Mouse (Mus musculus) hindbrain, embryonic 12.5 days (tissue): ENCODE results near the gene Atp8b3. TPM values are rescaled to one million over a fixed set of nuclear protein-coding genes. Genes with fewer than 3 reads are reported as not detected.

ENCODE experiments used
- ATAC-seq: fragments of 200-750 bp; cut with Nextera tagmentation; 2 replicates; pipeline ENCODE4 v1.8.0; 2017; ENCODE audit warnings: moderate TSS enrichment; ENCODE audit not compliant: low FRiP score
- H3K27ac ChIP-seq: fragments of 300-500 bp; sonication (generic); 2 replicates; pipeline ENCODE4 v1.5.1; 2016; ENCODE audit warnings: mild to moderate bottlenecking
- H3K27me3 ChIP-seq: fragments of 300-500 bp; sonication (generic); 2 replicates; pipeline ENCODE4 v1.6.1; 2016; ENCODE audit warnings: mild to moderate bottlenecking
- H3K36me3 ChIP-seq: fragments of 300-500 bp; sonication (generic); 2 replicates; pipeline ENCODE4 v1.6.1; 2016; ENCODE audit warnings: mild to moderate bottlenecking
- H3K4me1 ChIP-seq: fragments of 300-500 bp; sonication (generic); 2 replicates; pipeline ENCODE4 v1.6.1; 2016
- H3K4me2 ChIP-seq: fragments of 300-500 bp; sonication (generic); replicated peaks from 2 replicates; pipeline ENCODE4 v1.6.1; 2016; ENCODE audit warnings: mild to moderate bottlenecking
- H3K4me3 ChIP-seq: fragments of 300-500 bp; sonication (generic); 2 replicates; pipeline ENCODE4 v1.5.1; 2016; ENCODE audit warnings: mild to moderate bottlenecking
- H3K9ac ChIP-seq: fragments of 300-500 bp; sonication (generic); 2 replicates; pipeline ENCODE4 v1.6.1; 2016; ENCODE audit warnings: mild to moderate bottlenecking, moderate library complexity
- H3K9me3 ChIP-seq: fragments of 300-500 bp; sonication (generic); replicated peaks from 2 replicates; pipeline ENCODE4 v1.6.1; 2016; ENCODE audit warnings: mild to moderate bottlenecking
- WGBS: fragments of 180-500 bp; shearing (Covaris S2); methylation state at CpG from one replicate; pipeline ENCODE4 v1.1.7; 2016; 5-methylcytosine and 5-hydroxymethylcytosine counted together
- polyA plus RNA-seq: library from polyadenylated mRNA; unstranded; fragments of >200 nt; fragmentation: Nextera tagmentation; extraction: Ambion mirVana; gene quantifications from 2 replicates; pipeline ENCODE4 v1.2.1, GENCODE M21; 2016

The Atp8b3 gene
- polyA plus RNA-seq, 1 experiment from 2014 or later, result 0.93 TPM

DNA sequence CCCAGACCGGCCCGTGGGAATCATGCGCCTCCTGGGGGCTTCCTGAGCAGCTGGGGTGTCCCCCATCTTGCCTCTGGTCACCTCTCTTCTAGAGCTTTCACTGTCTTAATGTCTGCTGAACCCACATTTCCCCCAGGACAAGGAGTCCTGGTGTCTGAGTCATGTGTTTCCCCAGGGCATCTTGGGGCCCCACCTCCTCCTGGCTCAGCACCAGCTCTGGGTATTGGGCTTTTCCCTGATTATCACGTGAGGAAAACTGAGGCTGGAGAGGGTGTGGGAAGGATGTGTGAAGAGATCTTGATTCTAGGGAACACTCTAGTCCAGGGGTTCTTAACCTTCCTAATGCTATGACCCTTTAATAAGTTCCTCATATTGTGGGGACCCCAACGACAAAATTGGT, 744 bp downstream of the Atp8b3 start:
- WGBS, result 50% methylated on average over 5 of the region's 5 CpGs
- Histone ChIP-seq H3K36me3 (peaks cover 19% of the 10 kb centered on the region), H3K4me3 (no peak overlapping the region), H3K27ac (no peak overlapping the region), H3K27me3 (peaks cover 47% of the 10 kb centered on the region), H3K4me1 (peaks cover 5% of the 10 kb centered on the region; the same call in 1 of the 2 replicates), H3K9me3 (no peaks in the 10 kb centered on the region), H3K9ac (no peak overlapping the region), H3K4me2 (no peak overlapping the region)
- ATAC-seq, result no peak

DNA sequence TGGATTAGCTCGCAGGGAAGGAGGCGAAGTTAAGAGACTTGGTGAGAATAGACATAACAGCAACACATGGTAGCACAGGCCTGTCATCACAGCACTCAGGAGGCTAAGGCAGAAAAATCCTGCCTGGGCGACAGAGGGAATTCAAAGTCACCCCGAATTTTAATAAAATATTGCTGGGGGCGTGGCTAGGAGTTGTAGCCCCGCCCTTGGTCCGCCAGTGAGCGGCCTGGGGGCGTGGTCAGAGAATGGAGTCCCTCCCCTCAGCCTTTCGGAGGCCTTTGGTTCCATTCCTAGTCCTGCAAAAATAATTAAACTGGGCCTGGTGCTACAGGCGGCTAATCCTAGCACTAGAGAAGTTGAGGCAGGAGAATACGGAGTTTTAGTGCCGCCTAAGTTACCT, 3.2 kb downstream of the Atp8b3 start:
- no peak for ATAC-seq
- peak overlapping the region; percentile 29; the same call in 1 of the 2 replicates for H3K4me2 ChIP-seq
- H3K27me3 ChIP-seq, result peaks cover 47% of the 10 kb centered on the region
- H3K9me3 ChIP-seq, result no peaks in the 10 kb centered on the region
- peaks cover 5% of the 10 kb centered on the region; the same call in 1 of the 2 replicates for H3K4me1 ChIP-seq
- no peak overlapping the region for H3K27ac ChIP-seq
- no peaks in the 10 kb centered on the region for H3K36me3 ChIP-seq
- no peak overlapping the region for H3K4me3 ChIP-seq
- no peak overlapping the region for H3K9ac ChIP-seq
- 10% methylated on average over 13 of the region's 13 CpGs for WGBS

DNA sequence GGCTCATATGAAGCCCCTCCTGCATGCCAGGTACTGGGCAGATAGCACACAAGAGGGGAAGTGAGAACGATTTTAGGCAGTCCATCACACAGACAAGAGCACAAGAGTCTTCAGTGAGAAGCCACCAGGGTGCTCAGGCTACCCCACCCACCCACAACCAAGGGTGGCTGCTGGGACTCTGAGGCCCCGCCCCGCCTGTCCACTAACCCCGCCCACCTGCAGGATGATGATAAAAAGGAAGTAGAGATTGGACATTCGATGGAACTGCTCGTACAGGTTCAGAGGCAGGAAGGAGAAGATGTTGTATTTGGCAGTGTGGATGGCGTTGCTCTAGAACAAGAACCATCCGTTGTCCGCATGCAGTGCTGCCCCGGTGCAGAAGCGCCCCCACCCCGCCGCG, 3.9 kb downstream of the Atp8b3 start:
- Histone ChIP-seq H3K4me3 (no peak overlapping the region), H3K4me2 (peak overlapping the region; percentile 29)
- no peak for ATAC-seq

DNA sequence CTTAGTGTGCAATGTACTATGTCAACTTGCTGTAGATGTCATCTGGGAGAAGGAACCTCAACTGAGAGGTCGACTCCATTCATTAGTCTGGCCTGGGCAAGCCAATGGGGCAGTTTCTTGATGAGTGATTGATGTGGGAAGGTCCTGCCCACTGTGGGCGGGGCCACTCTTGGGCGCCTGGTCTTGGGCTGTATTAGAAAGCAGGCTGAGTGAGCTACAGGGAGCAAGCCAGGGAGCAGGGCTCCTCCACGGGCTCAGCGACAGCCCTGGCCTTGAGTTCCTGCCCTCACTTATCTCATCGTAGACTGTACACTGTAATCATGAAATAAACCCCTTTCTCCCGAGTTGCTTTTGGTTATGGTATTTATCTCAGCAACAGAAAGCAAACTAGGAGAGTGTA, 5.2 kb downstream of the Atp8b3 start:
- ATAC-seq, result 0 out of 2 replicates have a peak, but pooled peaks have one; percentile 30
- no peak overlapping the region for H3K4me3 ChIP-seq

More for the DNA sequence above, 3.9 kb downstream of the Atp8b3 start:
- 16% methylated on average over 14 of the region's 14 CpGs for WGBS
- Histone ChIP-seq H3K9me3 (no peaks in the 10 kb centered on the region), H3K36me3 (no peaks in the 10 kb centered on the region), H3K27me3 (peaks cover 45% of the 10 kb centered on the region), H3K4me1 (peaks cover 5% of the 10 kb centered on the region; the same call in 1 of the 2 replicates), H3K9ac (no peak overlapping the region), H3K27ac (no peak overlapping the region)

DNA sequence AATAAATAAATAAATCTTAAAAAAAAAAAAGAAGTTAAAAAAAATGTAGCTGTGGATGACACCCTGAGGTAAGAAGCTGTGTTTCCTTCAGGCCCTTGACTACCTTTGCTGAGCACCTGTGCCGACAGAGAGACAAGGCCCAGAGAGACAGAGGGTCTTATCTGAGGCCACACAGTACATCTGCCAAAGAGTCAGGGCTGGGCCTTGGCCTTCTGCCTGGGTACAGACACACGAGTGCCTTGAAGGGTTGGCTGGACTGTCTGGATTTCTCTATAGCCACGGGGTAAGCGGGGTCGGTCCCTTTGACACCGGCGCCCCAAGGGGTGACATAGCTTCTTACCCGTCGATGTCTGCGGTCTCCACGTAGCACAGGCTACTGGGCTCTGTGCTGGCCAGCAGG, 6.1 kb downstream of the Atp8b3 start:
- no peak for ATAC-seq
- H3K27ac ChIP-seq, result no peak overlapping the region
- no peak overlapping the region for H3K9ac ChIP-seq
- H3K27me3 ChIP-seq, result peaks cover 34% of the 10 kb centered on the region
- no peaks in the 10 kb centered on the region for H3K36me3 ChIP-seq
- H3K4me3 ChIP-seq, result no peak overlapping the region
- no peaks in the 10 kb centered on the region for H3K9me3 ChIP-seq
- H3K4me2 ChIP-seq, result no peak overlapping the region
- 84% methylated on average over 11 of the region's 11 CpGs for WGBS
- no peaks in the 10 kb centered on the region for H3K4me1 ChIP-seq

More for the DNA sequence above, 5.2 kb downstream of the Atp8b3 start:
- WGBS, result 9% methylated on average over 7 of the region's 7 CpGs
- Histone ChIP-seq H3K4me1 (peaks cover under 1% of the 10 kb centered on the region; the same call in 1 of the 2 replicates), H3K27ac (no peak overlapping the region), H3K9me3 (no peaks in the 10 kb centered on the region), H3K4me2 (no peak overlapping the region), H3K36me3 (no peaks in the 10 kb centered on the region), H3K27me3 (peaks cover 42% of the 10 kb centered on the region), H3K9ac (no peak overlapping the region)

DNA sequence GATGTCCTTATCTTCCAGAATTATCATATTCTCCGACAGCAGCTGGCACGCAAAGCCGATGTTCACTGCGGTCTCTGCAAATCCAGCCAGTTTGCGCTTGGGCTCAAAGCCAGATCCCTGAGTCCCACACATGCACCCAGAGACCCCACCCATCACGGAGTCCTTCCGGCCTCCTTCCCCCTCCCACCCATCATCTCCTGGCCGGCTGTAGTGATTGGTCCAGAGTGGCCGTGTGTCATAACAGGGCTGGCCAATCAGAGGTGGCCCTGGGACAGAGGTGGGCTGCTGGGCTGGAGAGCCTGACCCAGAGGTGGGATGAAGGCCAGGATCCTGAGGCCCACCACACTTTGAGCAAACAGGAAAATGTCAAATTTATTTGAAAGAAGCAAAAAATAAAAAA, 12.8 kb downstream of the Atp8b3 start:
- 23% methylated on average over 9 of the region's 9 CpGs for WGBS
- Histone ChIP-seq H3K4me1 (peaks cover 4% of the 10 kb centered on the region; the same call in 1 of the 2 replicates), H3K4me2 (peak overlapping the region; percentile 43), H3K9ac (0 out of 2 replicates have a peak overlapping the region, but pooled peaks have one; percentile 28), H3K4me3 (peak overlapping the region; percentile 17; the same call in 1 of the 2 replicates), H3K36me3 (no peaks in the 10 kb centered on the region), H3K27me3 (peaks cover 3% of the 10 kb centered on the region), H3K27ac (no peak overlapping the region), H3K9me3 (peaks cover 4% of the 10 kb centered on the region; the same call in 1 of the 2 replicates)
- peak; percentile 83 for ATAC-seq

DNA sequence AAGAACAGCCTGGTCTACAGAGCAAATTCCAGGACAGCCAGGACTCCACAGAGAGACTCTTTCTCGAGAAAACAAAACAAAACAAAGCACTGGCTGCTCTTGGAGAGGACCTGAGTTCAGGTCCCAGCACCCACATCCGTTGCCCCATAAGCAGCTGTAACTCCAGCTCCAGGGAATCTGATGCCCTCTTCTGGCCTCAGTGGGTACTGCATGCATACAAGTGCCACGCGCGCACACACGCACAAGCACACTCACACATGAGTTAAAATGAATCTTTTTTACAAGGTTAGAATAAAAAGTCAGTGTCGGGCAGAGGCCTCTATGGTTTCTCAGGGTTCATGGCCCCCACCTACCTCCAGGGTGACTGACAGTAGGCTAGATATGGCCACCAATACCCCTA, 15.6 kb downstream of the Atp8b3 start:
- WGBS, result 94% methylated on average over 7 of the region's 7 CpGs
- Histone ChIP-seq H3K4me2 (no peak overlapping the region), H3K9ac (no peak overlapping the region), H3K27me3 (no peaks in the 10 kb centered on the region; the same call in 1 of the 2 replicates), H3K27ac (no peak overlapping the region), H3K4me1 (peaks cover 4% of the 10 kb centered on the region; the same call in 1 of the 2 replicates), H3K9me3 (peaks cover 4% of the 10 kb centered on the region; the same call in 1 of the 2 replicates), H3K4me3 (no peak overlapping the region), H3K36me3 (no peaks in the 10 kb centered on the region; the same call in 1 of the 2 replicates)
- no peak for ATAC-seq

DNA sequence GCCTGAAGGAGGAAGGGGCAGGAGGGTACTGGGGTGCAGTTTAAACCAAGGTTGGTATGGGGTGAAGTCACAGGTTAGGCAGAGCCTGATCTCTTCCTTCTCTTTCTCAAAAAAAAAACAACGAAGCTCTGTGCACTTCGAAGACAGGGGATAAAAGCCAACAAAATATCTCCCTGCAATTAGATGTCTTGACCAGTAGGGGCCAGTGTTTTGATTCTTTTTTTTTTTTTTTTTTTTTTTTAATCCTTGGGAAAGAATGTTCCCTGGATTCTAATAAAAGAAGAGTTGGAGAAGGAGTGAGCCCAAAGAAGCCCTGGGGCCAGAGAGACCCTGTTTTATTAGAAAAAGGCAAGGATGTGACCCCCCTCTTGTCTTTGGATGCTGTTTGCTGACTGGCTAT, 19.6 kb downstream of the Atp8b3 start:
- Histone ChIP-seq H3K36me3 (no peaks in the 10 kb centered on the region; the same call in 1 of the 2 replicates), H3K9me3 (peaks cover 4% of the 10 kb centered on the region; the same call in 1 of the 2 replicates), H3K9ac (no peak overlapping the region), H3K27ac (no peak overlapping the region), H3K4me3 (no peak overlapping the region), H3K27me3 (peaks cover 14% of the 10 kb centered on the region), H3K4me2 (no peak overlapping the region), H3K4me1 (peaks cover 3% of the 10 kb centered on the region)
- no peak for ATAC-seq
- WGBS, result 74% methylated on average over 2 of the region's 2 CpGs

DNA sequence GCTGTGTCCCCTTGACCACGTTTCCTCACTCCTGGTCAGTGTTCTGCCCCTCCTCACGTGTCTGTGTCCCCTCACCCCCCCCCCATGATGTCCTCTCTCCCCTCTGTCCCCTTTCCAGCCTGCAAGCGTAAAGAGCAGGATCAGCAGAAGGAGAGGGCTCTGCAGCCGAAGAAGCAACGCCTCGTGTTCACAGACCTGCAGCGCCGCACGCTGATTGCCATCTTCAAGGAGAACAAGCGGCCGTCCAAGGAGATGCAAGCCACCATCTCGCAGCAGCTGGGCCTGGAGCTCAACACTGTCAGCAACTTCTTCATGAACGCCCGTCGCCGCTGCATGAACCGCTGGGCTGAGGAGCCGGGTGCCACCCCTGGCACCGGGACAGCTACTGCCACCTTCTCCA, 25.2 kb downstream of the Atp8b3 start:
- 0 out of 2 replicates have a peak, but pooled peaks have one; percentile 11 for ATAC-seq
- Histone ChIP-seq H3K4me3 (0 out of 2 replicates have a peak overlapping the region, but pooled peaks have one; percentile 7), H3K4me1 (peaks cover 12% of the 10 kb centered on the region), H3K9me3 (no peaks in the 10 kb centered on the region), H3K9ac (peak overlapping the region; percentile 38), H3K4me2 (peak overlapping the region; percentile 26), H3K36me3 (no peaks in the 10 kb centered on the region), H3K27me3 (peaks cover 51% of the 10 kb centered on the region), H3K27ac (no peak overlapping the region)
- WGBS, result 6% methylated on average over 19 of the region's 19 CpGs

DNA sequence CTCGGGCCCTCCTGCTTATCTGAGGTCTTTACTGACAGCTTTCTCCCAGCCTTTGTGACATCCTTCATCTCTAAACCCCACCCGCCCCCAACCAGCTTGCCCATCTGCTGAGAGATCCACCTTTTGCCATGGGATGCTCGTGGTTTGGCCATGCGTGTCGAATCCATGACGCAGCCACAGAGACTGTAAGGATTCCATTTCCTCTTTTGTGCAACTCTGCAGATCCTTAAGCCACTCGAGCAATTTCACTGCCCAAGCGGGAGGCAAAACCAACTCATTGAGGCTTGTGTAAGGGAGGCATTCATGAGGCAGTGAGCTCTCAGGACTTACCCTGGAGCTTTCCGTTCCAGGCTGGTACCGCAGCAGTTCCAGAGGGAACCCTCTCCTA, 28.7 kb downstream of the Atp8b3 start:
- no peaks in the 10 kb centered on the region for H3K36me3 ChIP-seq

DNA sequence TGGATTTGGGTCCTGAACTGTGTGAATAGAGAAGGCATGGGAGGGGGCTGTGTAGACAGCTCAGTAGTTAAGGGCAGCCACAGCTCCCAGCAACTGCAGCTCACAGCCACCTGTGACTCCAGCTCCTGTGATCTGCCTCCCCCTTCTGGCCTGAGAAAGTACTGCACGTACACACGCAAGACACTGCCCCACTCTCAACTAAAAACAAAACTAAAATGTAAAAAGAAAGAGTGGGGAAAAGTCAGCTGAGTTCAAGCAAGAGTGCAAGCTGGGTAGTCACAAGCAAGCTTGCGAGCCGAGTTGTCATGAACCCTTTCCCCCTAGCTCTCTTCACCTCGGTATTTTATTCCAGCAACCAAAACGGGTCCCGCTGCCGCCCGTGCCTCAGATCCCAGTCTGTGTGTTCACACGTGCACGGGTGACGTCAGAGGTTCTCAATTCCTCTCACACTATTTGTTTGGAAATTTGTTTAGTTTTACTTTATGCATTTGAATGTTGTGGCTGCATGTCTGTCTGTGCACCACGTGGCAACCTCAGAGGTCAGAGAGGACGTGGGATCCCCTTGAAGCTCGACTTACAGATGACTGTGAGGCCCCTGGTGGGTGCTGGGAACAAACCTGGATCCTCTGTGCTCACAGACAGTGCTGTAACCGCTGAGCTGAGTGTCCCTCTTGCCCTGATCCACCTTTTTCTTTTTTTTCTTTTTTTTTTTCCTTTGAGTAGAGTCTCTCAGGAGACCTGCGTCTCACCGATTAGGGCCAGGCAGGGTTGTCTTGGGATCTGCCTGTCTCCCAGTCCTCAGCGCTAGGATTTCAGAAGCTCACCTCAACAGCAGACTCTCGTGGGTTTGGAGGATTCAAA, 29.3 kb downstream of the Atp8b3 start:
- peaks cover 15% of the 10 kb centered on the region for H3K4me1 ChIP-seq
- peak; percentile 58 for ATAC-seq
- H3K27me3 ChIP-seq, result peaks cover 77% of the 10 kb centered on the region
- no peaks in the 10 kb centered on the region for H3K9me3 ChIP-seq
- no peak overlapping the region for H3K27ac ChIP-seq
- H3K4me3 ChIP-seq, result peak overlapping the region; percentile 14
- H3K4me2 ChIP-seq, result peak overlapping the region; percentile 45
- 8% methylated on average over 20 of the region's 20 CpGs for WGBS
- H3K9ac ChIP-seq, result no peak overlapping the region
- H3K36me3 ChIP-seq, result no peaks in the 10 kb centered on the region

More for the DNA sequence above, 28.7 kb downstream of the Atp8b3 start:
- no peak for ATAC-seq
- H3K4me2 ChIP-seq, result no peak overlapping the region
- 49% methylated on average over 10 of the region's 10 CpGs for WGBS
- no peaks in the 10 kb centered on the region for H3K9me3 ChIP-seq
- H3K9ac ChIP-seq, result no peak overlapping the region
- H3K27ac ChIP-seq, result no peak overlapping the region
- H3K4me1 ChIP-seq, result peaks cover 15% of the 10 kb centered on the region
- H3K4me3 ChIP-seq, result no peak overlapping the region
- peaks cover 77% of the 10 kb centered on the region for H3K27me3 ChIP-seq

DNA sequence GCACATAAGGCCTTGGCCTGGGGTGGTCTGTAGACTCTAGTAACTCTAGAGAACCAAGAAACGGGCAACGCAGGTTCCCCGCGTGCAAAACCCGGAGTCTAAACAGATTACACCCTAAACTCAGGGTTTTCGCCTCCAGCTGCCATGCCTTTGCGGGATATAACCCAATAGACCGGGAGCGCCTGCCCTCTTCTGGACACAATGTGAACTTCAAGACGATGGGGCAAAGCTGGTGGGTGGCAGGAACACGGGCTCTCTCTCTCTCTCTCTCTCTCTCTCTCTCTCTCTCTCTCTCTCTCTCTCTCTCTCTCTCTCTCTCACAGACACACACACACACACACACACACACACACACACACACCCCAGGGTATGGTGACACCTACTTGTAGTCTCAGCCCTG, 32.7 kb downstream of the Atp8b3 start:
- Histone ChIP-seq H3K4me2 (no peak overlapping the region), H3K4me1 (peaks cover 7% of the 10 kb centered on the region; the same call in 1 of the 2 replicates), H3K9me3 (no peaks in the 10 kb centered on the region), H3K36me3 (no peaks in the 10 kb centered on the region), H3K9ac (no peak overlapping the region), H3K27ac (no peak overlapping the region), H3K4me3 (no peak overlapping the region), H3K27me3 (peaks cover 79% of the 10 kb centered on the region)
- ATAC-seq, result no peak; the same call in 1 of the 2 replicates
- 0% methylated on average over 11 of the region's 11 CpGs for WGBS
